Mouse (Mus musculus): Measurements from ENCODE around the gene Gpr132. TPM values are rescaled to one million over a fixed set of nuclear protein-coding genes. Genes with fewer than 3 reads are reported as not detected.

The Gpr132 gene
- polyA plus RNA-seq, 1 experiment, result 0.04 TPM

DNA sequence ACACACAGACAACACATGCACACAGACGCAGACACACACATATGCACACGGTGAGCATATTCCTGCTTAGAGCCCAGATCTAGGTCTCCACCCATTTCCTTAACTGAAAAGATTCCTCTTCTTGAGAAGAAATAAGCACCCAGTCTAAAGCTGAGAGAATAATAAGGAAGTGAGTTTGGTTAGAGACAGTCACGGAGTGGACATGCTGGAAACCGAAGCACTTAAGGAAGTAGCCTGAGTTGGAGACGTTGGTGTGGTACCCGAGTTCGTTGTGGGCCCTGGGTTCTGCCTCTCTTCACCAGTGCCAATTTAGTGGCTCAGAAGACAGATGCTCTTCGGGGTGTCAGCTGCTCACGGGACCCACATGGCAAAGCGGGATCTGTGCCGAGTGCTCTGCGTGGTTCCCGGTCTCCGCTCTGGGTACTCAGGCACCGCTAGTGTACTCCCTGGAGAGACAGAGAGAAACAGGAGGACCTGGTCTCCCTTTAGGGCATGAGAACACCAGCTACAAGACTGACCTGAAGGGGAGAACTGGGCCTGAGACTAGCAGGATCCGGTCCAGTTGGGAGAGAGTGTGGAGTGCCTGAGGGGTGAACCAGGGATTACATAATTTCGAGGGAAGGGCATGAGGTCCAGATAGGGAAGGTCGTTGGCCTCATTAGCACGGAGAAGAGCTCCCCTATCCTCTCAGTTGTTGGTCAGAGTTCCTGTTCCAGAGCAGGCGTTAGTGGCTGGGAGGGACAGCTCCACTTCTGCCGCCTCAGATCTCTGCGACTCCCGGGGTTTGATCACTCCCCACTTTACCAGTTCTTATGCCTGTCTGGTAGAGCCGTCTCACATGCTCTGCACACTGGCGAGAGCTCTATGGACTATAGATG is 27.6 kb downstream of the Gpr132 start:
- TF ChIP-seq CTCF (IDR thresholded peaks at IDR 0.05; ENCODE audit: extremely low read depth, insufficient read depth, low read length), result no peak
- no peak for TF ChIP-seq POLR2A (IDR thresholded peaks at IDR 0.05; ENCODE audit: extremely low read depth, insufficient read depth, low read length)
- no peaks in the 10 kb centered on the region for H3K4me1 ChIP-seq (ENCODE audit: control insufficient read depth, insufficient read depth, low read length)
- H3K4me3 ChIP-seq (ENCODE audit: insufficient read depth, low read length), result no peak overlapping the region
- H3K27ac ChIP-seq (ENCODE audit: insufficient read depth, low read length), result 0 out of 2 replicates have a peak overlapping the region, but pooled peaks have one; percentile 6

DNA sequence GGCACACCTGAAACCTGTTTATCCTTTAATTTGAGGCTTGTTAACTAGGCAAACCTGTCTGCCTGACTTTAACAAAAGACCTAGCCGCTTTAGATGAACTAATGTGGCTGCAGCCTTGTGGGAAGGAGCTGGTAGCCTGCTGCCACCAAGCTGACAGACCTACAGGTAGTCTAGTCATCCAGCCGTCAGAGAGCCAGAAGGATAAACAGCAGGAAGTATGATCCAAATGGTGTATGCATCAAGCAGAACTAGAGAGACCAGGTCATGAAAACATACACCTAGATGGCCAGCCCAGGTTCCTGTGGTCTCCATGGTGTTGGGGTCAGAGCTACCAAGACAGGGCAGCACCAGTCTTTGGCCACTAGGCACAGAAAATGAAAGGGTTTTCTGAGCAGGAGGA is 33.0 kb downstream of the Gpr132 start:
- peaks cover 6% of the 10 kb centered on the region for H3K4me1 ChIP-seq (ENCODE audit: control insufficient read depth, insufficient read depth, low read length)
- no peak overlapping the region for H3K27ac ChIP-seq (ENCODE audit: insufficient read depth, low read length)
- TF ChIP-seq CTCF (IDR thresholded peaks at IDR 0.05; ENCODE audit: extremely low read depth, insufficient read depth, low read length) (no peak), POLR2A (IDR thresholded peaks at IDR 0.05; ENCODE audit: extremely low read depth, insufficient read depth, low read length) (no peak)
- no peak overlapping the region for H3K4me3 ChIP-seq (ENCODE audit: insufficient read depth, low read length)

DNA sequence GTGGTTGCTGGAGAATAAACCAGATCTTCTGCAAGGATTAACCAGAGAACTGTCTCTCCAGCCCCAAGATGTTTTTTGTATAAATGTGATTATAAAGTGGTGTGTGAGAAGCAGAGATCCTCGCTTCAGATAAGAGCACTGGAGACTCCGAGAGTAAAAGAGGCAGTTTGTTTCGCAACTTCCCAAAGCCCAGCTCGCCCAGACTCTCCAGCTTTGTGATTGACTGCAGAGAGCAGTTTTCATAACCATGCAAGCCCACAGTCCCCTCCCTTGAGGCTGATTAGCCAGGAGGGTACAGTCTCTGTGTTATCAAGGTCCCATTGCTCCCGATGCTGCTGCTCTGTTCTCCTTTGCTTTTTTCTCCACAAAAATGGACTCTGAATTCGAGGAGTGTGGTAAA is 34.5 kb downstream of the Gpr132 start:
- TF ChIP-seq CTCF (IDR thresholded peaks at IDR 0.05; ENCODE audit: extremely low read depth, insufficient read depth, low read length) (no peak), POLR2A (IDR thresholded peaks at IDR 0.05; ENCODE audit: extremely low read depth, insufficient read depth, low read length) (no peak)
- Histone ChIP-seq H3K27ac (ENCODE audit: insufficient read depth, low read length) (no peak overlapping the region), H3K4me3 (ENCODE audit: insufficient read depth, low read length) (no peak overlapping the region), H3K4me1 (ENCODE audit: control insufficient read depth, insufficient read depth, low read length) (peaks cover 6% of the 10 kb centered on the region)

DNA sequence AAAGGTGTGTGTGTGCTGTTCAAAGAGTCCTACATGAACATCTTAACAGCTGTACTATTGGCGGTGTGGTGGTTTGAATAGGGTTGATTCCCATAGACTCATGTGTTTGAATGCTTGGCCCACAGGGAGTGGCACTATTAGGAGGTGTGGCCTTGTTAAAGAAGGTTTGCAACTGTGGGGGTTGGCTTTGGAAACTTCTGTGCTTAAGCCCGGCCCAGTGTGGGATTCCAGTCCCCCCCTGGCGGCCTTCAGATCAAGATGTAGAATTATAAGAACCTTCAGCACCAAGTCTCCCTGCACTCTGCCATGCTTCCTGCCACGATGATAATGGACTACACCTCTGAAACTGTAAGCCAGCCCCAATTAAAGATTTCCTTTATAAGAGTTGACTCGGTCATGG is 35.6 kb downstream of the Gpr132 start:
- TF ChIP-seq POLR2A (IDR thresholded peaks at IDR 0.05; ENCODE audit: extremely low read depth, insufficient read depth, low read length) (no peak), CTCF (IDR thresholded peaks at IDR 0.05; ENCODE audit: extremely low read depth, insufficient read depth, low read length) (no peak)
- Histone ChIP-seq H3K27ac (ENCODE audit: insufficient read depth, low read length) (no peak overlapping the region), H3K4me1 (ENCODE audit: control insufficient read depth, insufficient read depth, low read length) (peaks cover 11% of the 10 kb centered on the region), H3K4me3 (ENCODE audit: insufficient read depth, low read length) (no peak overlapping the region)

DNA sequence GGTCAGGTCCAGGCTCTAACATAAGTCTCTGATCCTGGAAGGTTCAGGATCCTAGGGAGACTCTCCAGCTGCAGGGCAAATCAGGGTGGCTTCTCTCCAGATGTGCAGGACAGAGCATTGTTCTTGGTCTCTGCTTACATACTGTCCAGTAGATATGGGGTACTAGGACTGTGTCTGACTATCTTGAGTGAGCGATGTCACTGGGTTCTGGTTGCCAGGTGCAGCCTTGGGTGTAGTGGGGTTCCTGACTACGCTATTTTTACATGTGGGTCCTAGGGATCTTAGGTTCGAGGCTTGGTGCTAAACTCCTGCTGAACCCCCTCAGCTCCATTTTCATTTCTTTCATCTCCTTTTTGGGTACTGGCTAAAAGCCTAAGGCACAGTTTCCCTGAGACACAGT is 37.5 kb downstream of the Gpr132 start:
- Histone ChIP-seq H3K4me1 (ENCODE audit: control insufficient read depth, insufficient read depth, low read length) (peaks cover 20% of the 10 kb centered on the region), H3K4me3 (ENCODE audit: insufficient read depth, low read length) (peak overlapping the region; percentile 60), H3K27ac (ENCODE audit: insufficient read depth, low read length) (no peak overlapping the region)
- TF ChIP-seq POLR2A (IDR thresholded peaks at IDR 0.05; ENCODE audit: extremely low read depth, insufficient read depth, low read length), result no peak
- no peak for TF ChIP-seq CTCF (IDR thresholded peaks at IDR 0.05; ENCODE audit: extremely low read depth, insufficient read depth, low read length)

DNA sequence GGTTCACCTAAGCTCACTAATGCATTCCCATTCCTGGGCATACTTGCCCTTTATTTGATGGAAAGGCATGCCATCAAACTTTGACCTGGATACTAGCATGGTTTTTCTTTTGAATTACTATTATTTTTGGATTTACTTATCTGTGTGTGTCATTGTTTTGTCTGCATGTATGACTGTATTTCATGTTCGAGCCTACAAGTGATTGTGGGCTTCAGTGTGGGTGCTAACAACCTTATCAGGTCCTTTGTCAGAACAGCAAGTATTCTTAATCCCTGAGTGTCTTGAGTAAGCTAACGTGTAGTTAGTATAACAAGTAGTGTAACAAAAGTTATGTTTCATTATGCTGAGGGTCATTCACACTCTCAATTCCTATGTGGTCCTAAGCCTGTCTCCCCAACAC is 37.9 kb downstream of the Gpr132 start:
- peaks cover 20% of the 10 kb centered on the region for H3K4me1 ChIP-seq (ENCODE audit: control insufficient read depth, insufficient read depth, low read length)
- peak overlapping the region; percentile 60 for H3K4me3 ChIP-seq (ENCODE audit: insufficient read depth, low read length)
- TF ChIP-seq CTCF (IDR thresholded peaks at IDR 0.05; ENCODE audit: extremely low read depth, insufficient read depth, low read length) (no peak), POLR2A (IDR thresholded peaks at IDR 0.05; ENCODE audit: extremely low read depth, insufficient read depth, low read length) (no peak)
- H3K27ac ChIP-seq (ENCODE audit: insufficient read depth, low read length), result no peak overlapping the region

DNA sequence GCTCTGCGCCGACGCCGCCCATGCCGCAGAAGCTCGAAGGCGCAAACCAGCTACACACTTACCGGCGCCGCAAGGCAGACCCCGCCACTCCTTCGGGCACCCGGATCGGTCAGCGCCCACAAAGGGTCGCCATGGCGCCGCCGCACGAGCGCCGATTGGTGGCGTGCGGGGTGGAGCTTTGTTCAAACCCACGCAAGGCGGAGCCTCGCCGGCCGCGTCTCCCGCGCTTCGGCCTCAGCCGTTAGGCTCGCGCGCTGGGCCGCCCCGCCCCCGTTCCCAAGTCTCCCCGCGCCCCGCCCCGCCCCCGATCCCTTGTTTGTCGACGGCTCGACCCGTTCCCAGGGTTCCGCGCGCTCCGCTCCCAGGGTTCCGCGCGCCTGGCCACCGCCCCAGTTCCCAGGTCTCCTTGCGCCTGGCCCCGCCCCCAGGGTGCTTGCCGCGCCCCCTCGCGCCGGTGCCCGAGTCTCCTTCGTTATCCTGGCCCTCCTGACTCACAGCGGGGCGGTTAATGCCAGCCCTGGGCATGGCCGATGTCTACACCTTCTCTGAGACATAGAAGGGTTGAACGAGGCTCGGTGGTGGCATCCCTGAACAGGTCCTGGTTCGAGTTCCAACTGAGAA is 38.7 kb downstream of the Gpr132 start, which contains the start of gene Cdca4:
Cdca4 (minus strand) TSS at position 180 of the 621 bp plus-strand sequence.
- H3K27ac ChIP-seq (ENCODE audit: insufficient read depth, low read length), result peak within 1 kb of the TSS; percentile 91

DNA sequence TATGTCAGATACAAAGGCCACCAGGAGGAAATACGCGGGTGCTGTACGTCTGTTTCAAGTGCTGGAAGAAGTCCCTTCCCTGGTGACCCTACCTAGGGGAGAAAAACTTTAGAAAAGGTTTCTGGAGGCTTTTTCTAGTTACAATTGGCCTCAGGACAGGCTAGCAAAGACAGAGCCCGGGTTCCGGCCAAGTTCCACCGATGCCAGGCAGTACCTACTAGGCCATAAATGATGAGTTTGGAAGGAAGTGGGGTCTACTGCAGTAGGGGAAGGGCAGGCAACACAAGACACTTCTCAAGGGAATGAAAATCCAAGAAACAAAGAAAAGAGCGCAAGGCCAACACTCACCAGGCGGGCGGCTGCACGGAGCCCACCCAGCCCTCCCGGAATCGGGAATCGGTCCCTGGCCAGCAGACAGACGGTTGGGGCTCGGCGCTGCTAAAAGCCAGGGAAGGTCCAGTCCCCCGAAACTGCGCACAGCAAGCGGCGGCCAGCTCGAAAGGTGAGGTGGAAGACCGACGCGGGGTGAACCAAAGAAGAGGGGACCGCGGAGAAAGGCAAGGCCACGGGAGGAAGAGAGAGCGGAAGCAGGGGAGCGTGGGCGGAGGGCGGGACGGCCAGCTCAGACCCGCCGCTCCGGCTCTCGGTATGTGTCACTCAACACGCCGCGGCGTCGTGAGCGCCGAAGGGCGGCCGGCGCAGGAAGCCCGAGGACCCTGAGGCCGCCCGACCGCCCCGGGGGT is 39.4 kb downstream of the Gpr132 start:
- no peak for TF ChIP-seq POLR2A (IDR thresholded peaks at IDR 0.05; ENCODE audit: extremely low read depth, insufficient read depth, low read length)
- no peak for TF ChIP-seq CTCF (IDR thresholded peaks at IDR 0.05; ENCODE audit: extremely low read depth, insufficient read depth, low read length)
- peak overlapping the region; percentile 91 for H3K27ac ChIP-seq (ENCODE audit: insufficient read depth, low read length)
- peaks cover 23% of the 10 kb centered on the region for H3K4me1 ChIP-seq (ENCODE audit: control insufficient read depth, insufficient read depth, low read length)
- H3K4me3 ChIP-seq (ENCODE audit: insufficient read depth, low read length), result peak overlapping the region; percentile 60

More for the DNA sequence above, 38.7 kb downstream of the Gpr132 start, which contains the start of gene Cdca4:
- Histone ChIP-seq H3K4me1 (ENCODE audit: control insufficient read depth, insufficient read depth, low read length) (peaks cover 20% of the 10 kb centered on the region), H3K4me3 (ENCODE audit: insufficient read depth, low read length) (peak within 1 kb of the TSS; percentile 60)
- TF ChIP-seq POLR2A (IDR thresholded peaks at IDR 0.05; ENCODE audit: extremely low read depth, insufficient read depth, low read length) (peak; percentile 75; the same call in 1 of the 2 replicates), CTCF (IDR thresholded peaks at IDR 0.05; ENCODE audit: extremely low read depth, insufficient read depth, low read length) (no peak)

DNA sequence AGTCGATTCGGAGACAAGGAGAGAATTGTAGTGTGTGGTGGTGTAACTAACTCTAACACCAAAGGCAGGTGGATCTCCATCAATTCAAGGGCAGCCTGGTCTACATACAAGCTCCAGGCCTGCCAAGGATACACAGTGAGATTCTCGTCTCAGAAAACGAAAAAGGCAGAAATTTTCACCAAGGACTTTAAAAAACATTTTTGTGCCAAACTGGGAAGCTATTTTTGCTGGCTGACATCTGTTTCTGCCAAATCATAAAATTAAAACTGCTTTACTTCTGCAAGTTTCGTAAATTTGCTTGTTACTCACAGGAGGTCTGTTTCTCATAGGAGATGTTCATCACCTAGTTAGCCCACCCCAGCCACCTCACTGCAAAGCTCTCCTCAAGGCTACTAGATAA is 42.1 kb downstream of the Gpr132 start:
- Histone ChIP-seq H3K4me1 (ENCODE audit: control insufficient read depth, insufficient read depth, low read length) (peaks cover 23% of the 10 kb centered on the region), H3K4me3 (ENCODE audit: insufficient read depth, low read length) (no peak overlapping the region), H3K27ac (ENCODE audit: insufficient read depth, low read length) (no peak overlapping the region)
- TF ChIP-seq CTCF (IDR thresholded peaks at IDR 0.05; ENCODE audit: extremely low read depth, insufficient read depth, low read length) (no peak), POLR2A (IDR thresholded peaks at IDR 0.05; ENCODE audit: extremely low read depth, insufficient read depth, low read length) (no peak)

All from cortical plate, adult 2 months (tissue).